Mouse (Mus musculus) CH12.LX (cell line): ENCODE measurements around the gene Ncaph2. TPM values are rescaled to one million over a fixed set of nuclear protein-coding genes. Genes with fewer than 3 reads are reported as not detected.

Experiments used
- DNase-seq: peaks from one replicate; pipeline ENCODE4 v3.0.0-alpha.2; 2013; ENCODE audit errors: extremely low read depth
- H3K27ac ChIP-seq: 2 replicates; pipeline ENCODE4 v1.5.1; 2012; ENCODE audit warnings: low read depth, mild to moderate bottlenecking, control low read depth, moderate library complexity; ENCODE audit not compliant: insufficient read depth
- H3K27me3 ChIP-seq: replicated peaks from 2 replicates; pipeline ENCODE3; 2012; ENCODE audit warnings: inconsistent platforms
- H3K36me3 ChIP-seq, 2 experiments: replicated peaks in 1 of 2; 2 replicates each; pipeline versions ENCODE3 to v1.6.1; 2012; ENCODE audit warnings: inconsistent platforms in 1 of 2, low read length in 1 of 2, mild to moderate bottlenecking in 1 of 2, mixed read lengths in 1 of 2, moderate library complexity in 1 of 2; ENCODE audit not compliant: control insufficient read depth in 1 of 2, insufficient read depth in 1 of 2
- H3K4me1 ChIP-seq, 2 experiments: 2 replicates each; pipeline ENCODE4 v1.6.1; 2012; ENCODE audit warnings: inconsistent platforms in 1 of 2, moderate library complexity in 1 of 2; ENCODE audit not compliant: insufficient read depth in 2 of 2, control insufficient read depth in 1 of 2
- H3K4me2 ChIP-seq: 2 replicates; pipeline ENCODE4 v1.6.1; 2012; ENCODE audit warnings: low read depth, mild to moderate bottlenecking, control low read depth; ENCODE audit not compliant: poor library complexity, insufficient read depth, severe bottlenecking
- H3K4me3 ChIP-seq, 3 experiments: fragments of 150-350 bp in 1 of 3; sonication (generic) in 1 of 3; replicated peaks in 1 of 3; 2 replicates each; pipeline versions ENCODE3 to v1.5.1; 2011 to 2012; ENCODE audit warnings: low read depth in 2 of 3, low read length in 2 of 3, mild to moderate bottlenecking in 2 of 3, moderate library complexity in 2 of 3, control low read depth in 1 of 3, improper control_type of control experiment in 1 of 3, inconsistent platforms in 1 of 3, mixed read lengths in 1 of 3; ENCODE audit not compliant: poor library complexity in 1 of 3
- H3K79me2 ChIP-seq: replicated peaks from 2 replicates; pipeline ENCODE4 v1.6.1; 2012; ENCODE audit warnings: mild to moderate bottlenecking, moderate library complexity; ENCODE audit not compliant: control insufficient read depth, poor library complexity, insufficient read depth, severe bottlenecking; ENCODE audit errors: extremely low read depth
- H3K9ac ChIP-seq: 2 replicates; pipeline ENCODE4 v1.6.1; 2012; ENCODE audit warnings: low read depth, mild to moderate bottlenecking, control low read depth, moderate library complexity; ENCODE audit not compliant: insufficient read depth
- H3K9me3 ChIP-seq: replicated peaks from 2 replicates; pipeline ENCODE3; 2012; ENCODE audit warnings: low read length, inconsistent platforms, mixed read lengths
- BHLHE40 ChIP-seq: IDR thresholded peaks from 2 replicates; pipeline ENCODE4 v1.6.1; 2011; ENCODE audit warnings: mild to moderate bottlenecking, low read depth, low read length, improper control_type of control experiment
- CHD1 ChIP-seq: IDR thresholded peaks from 2 replicates; pipeline ENCODE4 v1.6.1; 2012; ENCODE audit warnings: low read depth, low read length, improper control_type of control experiment, inconsistent platforms
- CHD2 ChIP-seq: IDR thresholded peaks from 2 replicates; pipeline ENCODE4 v1.6.1; 2011; ENCODE audit warnings: low read length, improper control_type of control experiment
- CTCF ChIP-seq, 2 experiments: IDR thresholded peaks in 1 of 2; conservative IDR thresholded peaks in 1 of 2; 2 replicates each; pipeline ENCODE4 v1.5.1; 2011 to 2012; ENCODE audit warnings: low read depth in 2 of 2, low read length in 2 of 2, improper control_type of control experiment in 1 of 2, inconsistent platforms in 1 of 2, mild to moderate bottlenecking in 1 of 2, moderate library complexity in 1 of 2
- ELF1 ChIP-seq: IDR thresholded peaks from 2 replicates; pipeline ENCODE4 v1.6.1; 2014; ENCODE audit warnings: low read depth, mild to moderate bottlenecking, inconsistent platforms, low read length, improper control_type of control experiment
- HCFC1 ChIP-seq: IDR thresholded peaks from 2 replicates; pipeline ENCODE4 v1.6.1; 2012; ENCODE audit warnings: low read depth, mild to moderate bottlenecking, inconsistent platforms, low read length, improper control_type of control experiment
- IRF4 ChIP-seq: IDR thresholded peaks from 2 replicates; pipeline ENCODE4 v1.6.1; 2014; ENCODE audit warnings: low read depth, mild to moderate bottlenecking, inconsistent platforms, low read length, improper control_type of control experiment
- JUN ChIP-seq: IDR thresholded peaks from 2 replicates; pipeline ENCODE4 v1.6.1; 2011; ENCODE audit warnings: low read depth, mild to moderate bottlenecking, low read length, improper control_type of control experiment, moderate library complexity; ENCODE audit not compliant: insufficient read depth
- JUND ChIP-seq: conservative IDR thresholded peaks from 2 replicates; pipeline ENCODE4 v1.6.1; 2011; ENCODE audit warnings: low read depth, low read length, improper control_type of control experiment
- KAT2A ChIP-seq: IDR thresholded peaks from 2 replicates; pipeline ENCODE4 v1.6.1; 2012; ENCODE audit warnings: low read length, improper control_type of control experiment, inconsistent platforms; ENCODE audit not compliant: insufficient replicate concordance
- MAFK ChIP-seq: IDR thresholded peaks from 2 replicates; pipeline ENCODE4 v1.6.1; 2011; ENCODE audit warnings: low read length, improper control_type of control experiment; ENCODE audit not compliant: insufficient replicate concordance
- MAX ChIP-seq: IDR thresholded peaks from 2 replicates; pipeline ENCODE4 v1.6.1; 2011; ENCODE audit warnings: low read length, improper control_type of control experiment
- MAZ ChIP-seq: IDR thresholded peaks from 2 replicates; pipeline ENCODE4 v1.6.1; 2012; ENCODE audit warnings: low read depth, mild to moderate bottlenecking, inconsistent platforms, low read length, improper control_type of control experiment, moderate library complexity
- MEF2A ChIP-seq: IDR thresholded peaks from 2 replicates; pipeline ENCODE4 v1.6.1; 2014; ENCODE audit warnings: low read depth, mild to moderate bottlenecking, inconsistent platforms, low read length, improper control_type of control experiment, borderline replicate concordance
- MXI1 ChIP-seq: IDR thresholded peaks from 2 replicates; pipeline ENCODE4 v1.6.1; 2011; ENCODE audit warnings: mild to moderate bottlenecking, low read depth, low read length, improper control_type of control experiment
- MYC ChIP-seq: IDR thresholded peaks from 2 replicates; pipeline ENCODE4 v1.6.1; 2011; ENCODE audit warnings: low read depth, mild to moderate bottlenecking, improper control_type of control experiment, low read length
- NELFE ChIP-seq: IDR thresholded peaks from 2 replicates; pipeline ENCODE4 v1.6.1; 2011; ENCODE audit warnings: low read depth, low read length, improper control_type of control experiment
- NRF1 ChIP-seq: IDR thresholded peaks from 2 replicates; pipeline ENCODE4 v1.6.1; 2014; ENCODE audit warnings: low read depth, mild to moderate bottlenecking, inconsistent platforms, low read length, improper control_type of control experiment, moderate library complexity
- PAX5 ChIP-seq: IDR thresholded peaks from 2 replicates; pipeline ENCODE4 v1.6.1; 2012; ENCODE audit warnings: low read length, inconsistent platforms, mixed read lengths
- POLR2A ChIP-seq: IDR thresholded peaks from 2 replicates; pipeline ENCODE4 v1.6.1; 2011; ENCODE audit warnings: low read depth, mild to moderate bottlenecking, improper control_type of control experiment, low read length
- POLR2AphosphoS2 ChIP-seq: IDR thresholded peaks from 2 replicates; pipeline ENCODE4 v1.6.1; 2011; ENCODE audit warnings: low read depth, low read length, improper control_type of control experiment
- RCOR1 ChIP-seq: conservative IDR thresholded peaks from 2 replicates; pipeline ENCODE4 v1.6.1; 2012; ENCODE audit warnings: low read depth, mild to moderate bottlenecking, inconsistent platforms, low read length, improper control_type of control experiment
- SIN3A ChIP-seq: IDR thresholded peaks from 2 replicates; pipeline ENCODE4 v1.6.1; 2012; ENCODE audit warnings: low read length, improper control_type of control experiment, inconsistent platforms
- SMC3 ChIP-seq: IDR thresholded peaks from 2 replicates; pipeline ENCODE4 v1.6.1; 2011; ENCODE audit warnings: low read depth, low read length, improper control_type of control experiment
- TCF12 ChIP-seq: IDR thresholded peaks from 2 replicates; pipeline ENCODE4 v1.6.1; 2014; ENCODE audit warnings: low read depth, mild to moderate bottlenecking, inconsistent platforms, low read length, improper control_type of control experiment
- UBTF ChIP-seq: IDR thresholded peaks from 2 replicates; pipeline ENCODE4 v1.6.1; 2012; ENCODE audit warnings: low read depth, mild to moderate bottlenecking, inconsistent platforms, low read length, improper control_type of control experiment, moderate library complexity
- USF1 ChIP-seq: IDR thresholded peaks from 2 replicates; pipeline ENCODE4 v1.6.1; 2014; ENCODE audit warnings: low read depth, mild to moderate bottlenecking, inconsistent platforms, low read length, improper control_type of control experiment
- USF2 ChIP-seq: conservative IDR thresholded peaks from 2 replicates; pipeline ENCODE4 v1.6.1; 2011; ENCODE audit warnings: low read depth, low read length, improper control_type of control experiment
- ZC3H11A ChIP-seq: IDR thresholded peaks from 2 replicates; pipeline ENCODE4 v1.6.1; 2012; ENCODE audit warnings: low read depth, mild to moderate bottlenecking, inconsistent platforms, low read length, improper control_type of control experiment
- ZMIZ1 ChIP-seq: IDR thresholded peaks from 2 replicates; pipeline ENCODE4 v1.6.1; 2012; ENCODE audit warnings: low read depth, mild to moderate bottlenecking, inconsistent platforms, low read length, improper control_type of control experiment
- ZNF384 ChIP-seq: IDR thresholded peaks from 2 replicates; pipeline ENCODE4 v1.6.1; 2012; ENCODE audit warnings: low read depth, low read length, improper control_type of control experiment, inconsistent platforms
- dilution Hi-C: fragments of 300-500 bp; cut with MboI; formaldehyde crosslinking; loops from 2 replicates; pipeline ENCODE4 v1.14.3; 2020; ENCODE audit warnings: low sequenced_read_pairs; ENCODE audit not compliant: extremely low pct_unique_long_range_greater_than_20kb, extremely low pct_ligation_motif_present
- in situ Hi-C: fragments of 300-500 bp; cut with MboI; formaldehyde crosslinking; loops from 3 replicates; pipeline ENCODE4 v1.14.3; 2019; ENCODE audit warnings: low sequenced_read_pairs, low pct_ligation_motif_present, low pct_unique_long_range_greater_than_20kb, mixed read lengths
- polyA plus RNA-seq: library from polyadenylated mRNA; unstranded; fragments of >175 nt; gene quantifications from 2 replicates; pipeline ENCODE4 v1.2.1, GENCODE M21; 2012; ENCODE audit warnings: low read depth; ENCODE audit not compliant: insufficient read length
- total RNA-seq, 2 experiments: library from RNA; depleted of rRNA; stranded (reverse); fragments of 300-350 nt in 1 of 2; fragments of >200 nt in 1 of 2; gene quantifications; 2 replicates each; pipeline ENCODE4 v1.2.3; 2012 to 2014

Ncaph2 gene
- total and polyA plus RNA-seq, 3 experiments = 95.4 to 151 (median 106) TPM

- in situ Hi-C loops (no loop called here), dilution Hi-C loops (no loop called here)
- TF ChIP-seq USF1 (no peak), JUND (no peak), SMC3 (no peak), JUN (no peak), CTCF (conservative IDR thresholded peaks at IDR 0.05 in 1 of 2, IDR thresholded peaks at IDR 0.05 in 1 of 2; ENCODE audit: low read depth in 2 of 2, low read length in 2 of 2) (no peak), POLR2A (peak; percentile 79), MAX (0 out of 2 replicates have a peak, but pooled peaks have one; percentile 25), IRF4 (peak; percentile 29; the same call in 1 of the 2 replicates), MAZ (0 out of 2 replicates have a peak, but pooled peaks have one; percentile 50), RCOR1 (no peak), MYC (peak; percentile 44; the same call in 1 of the 2 replicates), ZC3H11A (no peak), ZNF384 (no peak), NELFE (peak; percentile 82), POLR2AphosphoS2 (0 out of 2 replicates have a peak, but pooled peaks have one; percentile 32), CHD1 (no peak), BHLHE40 (no peak), CHD2 (no peak), TCF12 (peak; percentile 69), ZMIZ1 (peak; percentile 66; the same call in 1 of the 2 replicates), NRF1 (peak; percentile 90), MAFK (no peak), KAT2A (no peak), PAX5 (no peak), SIN3A (peak; percentile 90), UBTF (no peak), HCFC1 (peak; percentile 74), MXI1 (no peak; the same call in 1 of the 2 replicates), MEF2A (peak; percentile 58; the same call in 1 of the 2 replicates), USF2 (no peak), ELF1 (peak; percentile 61; the same call in 1 of the 2 replicates)
Measured at GRCm38 (mm10) chr15:89315190-89315731, 40.3 kb upstream of the Ncaph2 start, which contains the start of gene Sbf1. Gene Sbf1 (minus strand): TSS chr15:89315311.

More at GRCm38 (mm10) chr15:89315190-89315731, 40.3 kb upstream of the Ncaph2 start, which contains the start of gene Sbf1:
- Histone ChIP-seq H3K79me2 (peaks cover 11% of the 10 kb centered on the region), H3K4me2 (peak within 1 kb of the TSS; percentile 66), H3K27ac (0 out of 2 replicates have a peak within 1 kb of the TSS, but pooled peaks have one; percentile 39), H3K9ac (peak within 1 kb of the TSS; percentile 91), H3K4me3 (peak within 1 kb of the TSS; percentile 82 to 94 (median 93)), H3K27me3 (no peaks in the 10 kb centered on the region), H3K4me1 (peaks cover 18 to 50% of the 10 kb centered on the region in 2 experiments), H3K36me3 (peaks cover 0 to 13% of the 10 kb centered on the region in 2 experiments), H3K9me3 (no peaks in the 10 kb centered on the region)
- peak; percentile 96 for DNase-seq
